Comparison of ENCODE assay signal across 8 mouse cellular contexts in the genomic region with DNA sequence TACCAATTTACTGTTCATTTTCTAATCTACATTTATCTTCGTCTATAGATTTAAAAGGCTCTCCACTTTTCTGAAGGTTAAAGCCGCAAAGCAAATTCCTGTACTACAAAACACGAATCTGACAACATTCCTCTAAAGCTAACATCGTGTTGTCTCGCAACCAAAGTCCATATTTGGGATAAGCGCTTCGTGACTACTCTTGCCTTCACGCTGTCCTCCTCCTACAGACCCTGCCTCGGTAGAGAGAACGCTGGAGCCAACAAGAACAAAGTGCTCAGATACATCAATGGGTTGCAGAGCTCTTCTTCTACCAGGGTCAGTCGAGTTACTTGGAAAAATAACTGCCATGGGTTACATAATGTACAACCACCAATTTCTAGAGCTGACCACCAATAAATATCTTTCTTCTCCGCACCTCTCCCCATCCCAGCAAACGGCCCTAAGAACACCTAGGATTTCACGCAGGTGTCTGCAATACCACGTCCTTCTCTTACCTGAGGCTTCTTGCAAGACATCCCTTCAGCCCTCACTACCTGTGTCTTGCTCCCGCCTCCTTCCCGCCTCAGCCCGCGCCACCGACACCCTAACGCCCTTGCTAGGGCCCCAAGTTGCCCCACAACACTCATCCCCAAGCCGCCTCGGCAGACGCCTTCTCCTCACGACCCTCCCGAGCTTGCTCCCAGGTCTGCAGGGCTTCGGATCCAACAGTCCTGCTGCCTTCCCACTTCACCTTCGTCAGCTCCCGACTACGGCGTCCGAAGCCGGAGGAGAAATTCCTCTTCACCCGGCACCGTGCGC. TPM values are rescaled to one million over a fixed set of nuclear protein-coding genes. Genes with fewer than 3 reads are reported as not detected.
DNase-seq lines count a peak whose midpoint lies in the region; ATAC-seq lines count a peak whose summit lies in the region.

No protein-coding gene starts in this region.

- peak; percentile 13 to 61 for DNase-seq in cerebellum, adult 18-20 months
- DNase-seq in cerebellum, postnatal 10 days = no peak
- DNase-seq in right cerebral cortex, postnatal 25 days = peak; percentile 54
- DNase-seq in right cerebral cortex, postnatal 4 days = no peak
- DNase-seq in forebrain, embryonic 11.5 days (ENCODE audit: low spot score) = no peak
- DNase-seq in kidney, postnatal 14 days = peak; percentile 6
- peak; percentile 13 for DNase-seq in lung, postnatal 36 days

- peak overlapping the region; percentile 83 for H3K4me2 ChIP-seq in forebrain, embryonic 11.5 days (ENCODE audit: low read depth, low read length, severe bottlenecking)
- peak overlapping the region; percentile 65 for H3K4me2 ChIP-seq in stomach, embryonic 16.5 days (ENCODE audit: low read depth, low read length)

- no peaks in the 10 kb centered on the region for H3K36me3 ChIP-seq in forebrain, embryonic 11.5 days (ENCODE audit: control insufficient read depth, insufficient read depth, low read length)
- no peaks in the 10 kb centered on the region for H3K36me3 ChIP-seq in stomach, embryonic 16.5 days (ENCODE audit: control insufficient read depth, insufficient read depth, low read length)

- peak; percentile 77 for ATAC-seq in forebrain, embryonic 11.5 days (replicated peaks; ENCODE audit: low FRiP score)
- peak; percentile 43; the same call in 1 of the 2 replicates for ATAC-seq in stomach, embryonic 16.5 days (ENCODE audit: insufficient read depth, low FRiP score)

- 7% methylated on average over 35 of the region's 36 CpGs for WGBS in forebrain, embryonic 11.5 days
- WGBS in stomach, embryonic 16.5 days = 3% methylated on average over 34 of the region's 36 CpGs

- peak overlapping the region; percentile 78 for H3K4me3 ChIP-seq in forebrain, embryonic 11.5 days (ENCODE audit: low read depth, low read length)
- H3K4me3 ChIP-seq in stomach, embryonic 16.5 days (replicated peaks; ENCODE audit: low read length) = peak overlapping the region; percentile 89

- H3K27me3 ChIP-seq in forebrain, embryonic 11.5 days (ENCODE audit: control insufficient read depth, insufficient read depth, low read length) = no peaks in the 10 kb centered on the region
- no peaks in the 10 kb centered on the region for H3K27me3 ChIP-seq in stomach, embryonic 16.5 days (ENCODE audit: control insufficient read depth, insufficient read depth, low read length)

- no peak overlapping the region for H3K27ac ChIP-seq in forebrain, embryonic 11.5 days (ENCODE audit: low read depth, low read length)
- no peak overlapping the region for H3K27ac ChIP-seq in stomach, embryonic 16.5 days (ENCODE audit: low read length)

- peak overlapping the region; percentile 70 for H3K9ac ChIP-seq in forebrain, embryonic 11.5 days (ENCODE audit: low read length)
- H3K9ac ChIP-seq in stomach, embryonic 16.5 days (ENCODE audit: low read length) = peak overlapping the region; percentile 91

- peaks cover 4% of the 10 kb centered on the region; the same call in 1 of the 2 replicates for H3K4me1 ChIP-seq in forebrain, embryonic 11.5 days (replicated peaks; ENCODE audit: control insufficient read depth, insufficient read depth, low read length)
- peaks cover 8% of the 10 kb centered on the region for H3K4me1 ChIP-seq in stomach, embryonic 16.5 days (ENCODE audit: control insufficient read depth, insufficient read depth, low read length)

- no peaks in the 10 kb centered on the region for H3K9me3 ChIP-seq in forebrain, embryonic 11.5 days (ENCODE audit: control insufficient read depth, low read length)
- no peaks in the 10 kb centered on the region for H3K9me3 ChIP-seq in stomach, embryonic 16.5 days (replicated peaks; ENCODE audit: control insufficient read depth, low read length)

RNA-seq across cellular contexts. Expression of a gene that starts 0.6 kb away (rescaled TPM):
- 8.0 and 8.5 TPM in 2 replicates for polyA plus RNA-seq in forebrain, embryonic 11.5 days (2014; fragmentation: Nextera tagmentation; extraction: Ambion mirVana)
- 9.5 TPM in 2 replicates for polyA plus RNA-seq in stomach, embryonic 16.5 days (2015; fragmentation: Nextera tagmentation; extraction: Ambion mirVana)

RNA-seq across cellular contexts. Expression of a gene that starts 0.6 kb away (rescaled TPM):
- polyA plus RNA-seq in forebrain, embryonic 11.5 days (2014; fragmentation: Nextera tagmentation; extraction: Ambion mirVana) = 142 and 146 TPM in 2 replicates
- polyA plus RNA-seq in stomach, embryonic 16.5 days (2015; fragmentation: Nextera tagmentation; extraction: Ambion mirVana) = 158 and 187 TPM in 2 replicates

Comparison
In these comparisons a context has a peak if more than half of its experiments do, and no peak if none do; other contexts are left out.
1. DNase-seq: peak in cerebellum, adult 18-20 months (2 of 2), right cerebral cortex, postnatal 25 days (single experiment), kidney, postnatal 14 days (single experiment) and lung, postnatal 36 days (single experiment); none in cerebellum, postnatal 10 days (0 of 2), right cerebral cortex, postnatal 4 days (single experiment) and forebrain, embryonic 11.5 days (single experiment).